Mouse (Mus musculus) neural tube, embryonic 11.5 days (tissue): ENCODE data around the gene Acot13. TPM values are rescaled to one million over a fixed set of nuclear protein-coding genes. Genes with fewer than 3 reads are reported as not detected.
"Not testable (repeated sequence)": the region's sequence is repeated elsewhere in the genome, so short reads cannot be mapped to it uniquely, and the experiment has no call there.

Source experiments
- ATAC-seq: fragments of 200-750 bp; cut with Nextera tagmentation; 2 replicates; pipeline ENCODE4 v1.8.0; 2017; ENCODE audit warnings: moderate number of reproducible peaks, mild to moderate bottlenecking, moderate TSS enrichment, moderate library complexity; ENCODE audit not compliant: insufficient read depth, low FRiP score, low TSS enrichment
- DNase-seq: peaks from one replicate; pipeline ENCODE4 v3.0.0-alpha.2; 2015; ENCODE audit warnings: low spot score
- H3K27ac ChIP-seq: fragments of 300-500 bp; sonication (generic); 2 replicates; pipeline ENCODE4 v1.5.1; 2014; ENCODE audit warnings: low read depth, mild to moderate bottlenecking, low read length
- H3K27me3 ChIP-seq: fragments of 300-500 bp; sonication (generic); 2 replicates; pipeline ENCODE4 v1.6.1; 2014; ENCODE audit warnings: mild to moderate bottlenecking, low read length, mixed read lengths; ENCODE audit not compliant: control insufficient read depth, insufficient read depth
- H3K36me3 ChIP-seq: fragments of 300-500 bp; sonication (generic); 2 replicates; pipeline ENCODE4 v1.6.1; 2014; ENCODE audit warnings: mild to moderate bottlenecking, low read length, moderate library complexity, mixed read lengths; ENCODE audit not compliant: control insufficient read depth, insufficient read depth
- H3K4me1 ChIP-seq: fragments of 300-500 bp; sonication (generic); 2 replicates; pipeline ENCODE4 v1.6.1; 2014; ENCODE audit warnings: low read length, mixed read lengths; ENCODE audit not compliant: control insufficient read depth, insufficient read depth
- H3K4me2 ChIP-seq: fragments of 300-500 bp; sonication (generic); 2 replicates; pipeline ENCODE4 v1.6.1; 2014; ENCODE audit warnings: low read depth, mild to moderate bottlenecking, moderate library complexity
- H3K4me3 ChIP-seq: fragments of 300-500 bp; sonication (generic); 2 replicates; pipeline ENCODE4 v1.5.1; 2014; ENCODE audit warnings: low read depth, low read length
- H3K9ac ChIP-seq: fragments of 300-500 bp; sonication (generic); 2 replicates; pipeline ENCODE4 v1.6.1; 2014; ENCODE audit warnings: mild to moderate bottlenecking, low read length
- H3K9me3 ChIP-seq: fragments of 300-500 bp; sonication (generic); 2 replicates; pipeline ENCODE4 v1.6.1; 2016; ENCODE audit warnings: low read length; ENCODE audit not compliant: control insufficient read depth
- WGBS: fragments of 180-500 bp; shearing (Covaris S2); extraction: QIAGEN DNeasy Blood & Tissue Kit; methylation state at CpG from one replicate; pipeline ENCODE4 v1.1.7; 2014; 5-methylcytosine and 5-hydroxymethylcytosine counted together
- polyA plus RNA-seq: library from polyadenylated mRNA; unstranded; fragments of >200 nt; fragmentation: Nextera tagmentation; extraction: Ambion mirVana; gene quantifications from 2 replicates; pipeline ENCODE4 v1.2.1, GENCODE M21; 2014

Gene Acot13
- polyA plus RNA-seq, 1 experiment from 2014 or later, result 48.5 TPM

DNA sequence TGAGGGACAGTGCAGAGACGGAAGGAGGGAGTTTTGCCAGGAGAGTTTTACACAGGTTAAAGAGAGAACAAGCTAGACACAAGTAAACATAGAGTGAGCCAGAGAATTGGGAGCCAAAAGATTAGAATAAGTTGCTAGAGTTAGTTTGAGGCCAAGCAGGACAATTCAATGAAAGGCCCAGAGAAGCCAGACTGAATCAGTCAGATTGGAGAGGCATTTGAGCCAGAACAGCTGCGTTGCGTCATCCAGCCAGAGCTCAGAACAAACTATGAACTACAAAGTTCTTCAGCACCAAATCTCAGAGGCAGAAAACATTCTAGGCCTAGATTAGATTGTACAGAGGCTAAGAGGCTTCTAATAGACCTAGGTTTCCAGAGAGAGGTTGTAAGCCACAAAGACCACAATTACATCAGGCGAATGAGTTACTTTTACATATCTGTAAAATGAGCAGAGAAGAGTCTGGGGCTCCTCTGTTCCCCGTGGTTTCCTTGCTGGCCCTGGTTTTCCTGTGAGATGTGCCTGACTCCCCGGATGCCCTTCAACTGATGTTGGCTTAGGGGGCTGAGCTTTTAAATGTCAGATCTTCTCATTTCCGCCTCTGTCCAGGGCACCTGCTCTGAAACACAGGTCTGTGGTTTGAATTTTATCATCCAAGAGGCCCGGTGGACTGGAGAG, 52.5 kb downstream of the Acot13 start:
- WGBS, result 83% methylated on average over 8 of the region's 8 CpGs
- Histone ChIP-seq H3K9ac (no peak overlapping the region), H3K4me2 (no peak overlapping the region), H3K36me3 (no peaks in the 10 kb centered on the region), H3K4me3 (no peak overlapping the region), H3K27me3 (no peaks in the 10 kb centered on the region), H3K4me1 (no peaks in the 10 kb centered on the region), H3K9me3 (no peaks in the 10 kb centered on the region), H3K27ac (no peak overlapping the region)
- DNase-seq (no peak), ATAC-seq (no peak)

DNA sequence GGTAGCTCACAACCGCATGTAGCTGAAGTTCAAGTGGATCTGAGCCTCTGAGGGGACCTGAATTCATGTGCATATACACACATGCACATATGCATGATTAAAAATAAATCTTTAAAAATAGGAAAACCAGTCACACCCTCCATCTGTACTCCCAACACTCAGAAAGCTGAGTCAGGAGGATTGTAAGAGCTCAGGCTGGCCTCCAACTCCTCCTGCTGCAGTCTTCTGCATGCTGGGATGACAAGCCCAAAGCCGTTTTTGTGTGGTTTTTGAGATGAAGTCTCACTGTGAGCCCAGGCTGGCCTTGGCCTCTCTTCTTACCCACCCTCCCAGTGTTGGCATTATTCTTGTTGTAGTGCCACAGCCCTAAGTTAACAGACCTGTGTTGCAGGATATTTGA, 53.3 kb downstream of the Acot13 start:
- Histone ChIP-seq H3K4me3 (no peak overlapping the region), H3K9me3 (no peaks in the 10 kb centered on the region), H3K4me2 (no peak overlapping the region), H3K9ac (no peak overlapping the region), H3K4me1 (no peaks in the 10 kb centered on the region), H3K36me3 (no peaks in the 10 kb centered on the region), H3K27ac (no peak overlapping the region), H3K27me3 (no peaks in the 10 kb centered on the region)
- ATAC-seq, result no peak
- no peak for DNase-seq
- 82% methylated on average over 2 of the region's 2 CpGs for WGBS

DNA sequence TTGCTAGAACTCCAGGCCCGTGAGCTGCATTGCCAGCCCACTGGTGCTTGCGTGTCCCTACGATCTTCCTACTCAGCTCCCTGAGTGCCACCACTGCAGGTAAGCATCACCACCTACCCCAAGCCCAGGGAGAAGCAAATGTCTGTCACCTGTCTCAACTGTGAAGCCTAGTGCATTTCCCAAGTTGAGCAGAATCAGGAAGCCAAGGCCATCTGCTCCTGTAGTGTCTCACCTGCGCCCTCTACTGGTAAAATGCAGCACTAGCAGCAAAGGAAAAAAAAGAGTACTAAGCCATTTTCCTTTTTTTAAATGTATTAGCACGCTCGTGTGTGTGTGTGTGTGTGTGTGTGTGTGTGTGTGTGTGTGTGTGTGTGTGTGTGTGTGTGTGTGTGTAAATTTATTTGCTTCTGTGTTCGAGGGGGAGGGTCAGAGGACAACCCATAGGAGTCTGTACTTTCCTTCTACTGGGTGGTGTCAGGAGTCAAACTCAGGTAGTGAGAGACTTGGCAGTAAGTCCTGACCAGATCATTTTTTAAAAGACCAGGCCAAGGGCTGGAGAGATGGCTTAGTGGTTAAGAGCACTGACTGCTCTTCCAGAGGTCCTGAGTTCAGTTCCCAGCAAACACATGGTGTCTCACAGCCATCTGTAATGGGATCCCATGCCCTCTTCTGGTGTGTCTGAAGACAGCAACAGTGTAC, 55.0 kb downstream of the Acot13 start:
- H3K27me3 ChIP-seq, result no peaks in the 10 kb centered on the region
- WGBS, result 52% methylated on average over 7 of the region's 7 CpGs
- H3K4me1 ChIP-seq, result no peaks in the 10 kb centered on the region
- ATAC-seq (no peak), DNase-seq (no peak)
- H3K4me3 ChIP-seq, result no peak overlapping the region
- no peaks in the 10 kb centered on the region for H3K9me3 ChIP-seq
- no peak overlapping the region for H3K27ac ChIP-seq
- no peaks in the 10 kb centered on the region for H3K36me3 ChIP-seq
- no peak overlapping the region for H3K4me2 ChIP-seq
- no peak overlapping the region for H3K9ac ChIP-seq

DNA sequence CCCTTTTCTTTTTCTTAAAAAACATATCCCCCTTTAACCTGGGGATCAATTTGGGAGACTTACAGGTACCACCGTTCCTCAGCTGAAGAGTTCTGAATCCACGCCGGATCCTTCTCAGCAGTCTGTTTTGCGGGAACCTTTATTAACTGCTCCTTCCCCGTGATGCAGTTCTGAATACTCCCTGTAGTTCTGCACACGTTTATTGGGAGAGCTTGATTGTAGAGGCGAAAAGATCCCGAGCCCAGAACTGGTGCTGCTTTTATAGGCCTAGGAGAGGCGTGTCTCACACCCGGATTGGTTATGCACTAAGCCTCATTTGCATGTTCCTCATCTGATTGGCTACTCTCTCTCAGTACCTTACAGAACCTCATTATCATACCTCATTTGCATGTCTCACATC, 59.9 kb downstream of the Acot13 start:
- not testable (repeated sequence) for H3K4me1 ChIP-seq, ATAC-seq, H3K9ac ChIP-seq, H3K27ac ChIP-seq, H3K27me3 ChIP-seq, H3K9me3 ChIP-seq, H3K36me3 ChIP-seq, H3K4me2 ChIP-seq, H3K4me3 ChIP-seq, DNase-seq
- 92% methylated on average over 10 of the region's 10 CpGs for WGBS

Other genes with a start within 250 kb of the Acot13 start
- gene Ripor2, start 249.4 kb downstream of the Acot13 start, polyA plus RNA-seq, result 6.2 and 7.2 TPM in 2 replicates
- not detected in 2 replicates for gene Armh2, start 90.3 kb downstream of the Acot13 start, polyA plus RNA-seq
- gene Gmnn, start 69.6 kb downstream of the Acot13 start, polyA plus RNA-seq, result 110 and 124 TPM in 2 replicates
- 18.8 and 22.0 TPM in 2 replicates for gene BC005537, start 29.9 kb downstream of the Acot13 start, polyA plus RNA-seq
- 62.8 and 66.7 TPM in 2 replicates for gene Tdp2, start 139 bp upstream of the Acot13 start, polyA plus RNA-seq
- 0.53 and 1.2 TPM in 2 replicates for gene D130043K22Rik, start 13.6 kb upstream of the Acot13 start, polyA plus RNA-seq
- 7.1 and 7.9 TPM in 2 replicates for gene Aldh5a1, start 106.1 kb upstream of the Acot13 start, polyA plus RNA-seq
- gene Gpld1, start 111.6 kb upstream of the Acot13 start, polyA plus RNA-seq, result 0.43 and 0.76 TPM in 2 replicates
- 28.1 and 34.1 TPM in 2 replicates for gene Mrs2, start 188.8 kb upstream of the Acot13 start, polyA plus RNA-seq
- gene Dcdc2a, start 224.5 kb upstream of the Acot13 start, polyA plus RNA-seq, result 3.4 and 4.4 TPM in 2 replicates